Mouse (Mus musculus) heart, embryonic 11.5 days (tissue): ENCODE results near the gene Csmd2. TPM values are rescaled to one million over a fixed set of nuclear protein-coding genes. Genes with fewer than 3 reads are reported as not detected.
"Not testable (repeated sequence)": the region's sequence is repeated elsewhere in the genome, so short reads cannot be mapped to it uniquely, and the experiment has no call there.

Experiments used
- ATAC-seq: fragments of 200-750 bp; cut with Nextera tagmentation; replicated peaks from 2 replicates; pipeline ENCODE4 v1.8.0; 2017; ENCODE audit warnings: moderate library complexity; ENCODE audit not compliant: insufficient number of reproducible peaks, low FRiP score, low TSS enrichment
- H3K27ac ChIP-seq: fragments of 300-500 bp; sonication (generic); 2 replicates; pipeline ENCODE4 v1.5.1; 2014; ENCODE audit warnings: mild to moderate bottlenecking, low read depth, low read length
- H3K27me3 ChIP-seq: fragments of 300-500 bp; sonication (generic); 2 replicates; pipeline ENCODE4 v1.6.1; 2014; ENCODE audit warnings: mild to moderate bottlenecking, low read length, mixed read lengths; ENCODE audit not compliant: control insufficient read depth, insufficient read depth
- H3K36me3 ChIP-seq: fragments of 300-500 bp; sonication (generic); 2 replicates; pipeline ENCODE4 v1.6.1; 2014; ENCODE audit warnings: mild to moderate bottlenecking, low read length, moderate library complexity, mixed read lengths; ENCODE audit not compliant: control insufficient read depth, insufficient read depth
- H3K4me1 ChIP-seq: fragments of 300-500 bp; sonication (generic); 2 replicates; pipeline ENCODE4 v1.6.1; 2014; ENCODE audit warnings: low read length; ENCODE audit not compliant: control insufficient read depth, insufficient read depth
- H3K4me2 ChIP-seq: fragments of 300-500 bp; sonication (generic); 2 replicates; pipeline ENCODE4 v1.6.1; 2014; ENCODE audit warnings: mild to moderate bottlenecking, moderate library complexity
- H3K4me3 ChIP-seq: fragments of 300-500 bp; sonication (generic); 2 replicates; pipeline ENCODE4 v1.5.1; 2014; ENCODE audit warnings: low read depth, low read length
- H3K9ac ChIP-seq: fragments of 300-500 bp; sonication (generic); 2 replicates; pipeline ENCODE4 v1.6.1; 2014; ENCODE audit warnings: mild to moderate bottlenecking, low read depth, low read length, moderate library complexity
- H3K9me3 ChIP-seq: fragments of 300-500 bp; sonication (generic); replicated peaks from 2 replicates; pipeline ENCODE4 v1.6.1; 2016; ENCODE audit warnings: low read length; ENCODE audit not compliant: control insufficient read depth
- WGBS: fragments of 180-500 bp; shearing (Covaris S2); extraction: QIAGEN DNeasy Blood & Tissue Kit; methylation state at CpG from one replicate; pipeline ENCODE4 v1.1.7; 2014; ENCODE audit not compliant: insufficient replicate concordance; 5-methylcytosine and 5-hydroxymethylcytosine counted together
- polyA plus RNA-seq: library from polyadenylated mRNA; unstranded; fragments of >200 nt; fragmentation: Nextera tagmentation; extraction: Ambion mirVana; gene quantifications from 2 replicates; pipeline ENCODE4 v1.2.1, GENCODE M21; 2014

Csmd2 gene
- polyA plus RNA-seq, 1 experiment from 2014 or later, result 0.21 TPM

- H3K9ac ChIP-seq, H3K9me3 ChIP-seq, H3K4me2 ChIP-seq, H3K4me3 ChIP-seq, H3K27me3 ChIP-seq, H3K36me3 ChIP-seq, ATAC-seq, H3K27ac ChIP-seq, H3K4me1 ChIP-seq: not testable (repeated sequence)
- 78% methylated on average over 3 of the region's 3 CpGs for whole genome bisulfite sequencing
Observed at GRCm38 (mm10) chr4:128611726-128612125, 624.1 kb downstream of the Csmd2 start.

- Histone ChIP-seq H3K4me2 (no peak overlapping the region), H3K36me3 (no peaks in the 10 kb centered on the region), H3K27ac (no peak overlapping the region), H3K4me3 (no peak overlapping the region), H3K27me3 (peaks cover 11% of the 10 kb centered on the region; the same call in 1 of the 2 replicates), H3K9me3 (no peaks in the 10 kb centered on the region), H3K4me1 (peaks cover 21% of the 10 kb centered on the region), H3K9ac (no peak overlapping the region)
- ATAC-seq, result no peak
- 21% methylated on average over 8 of the region's 8 CpGs for WGBS
Observed at GRCm38 (mm10) chr4:128613326-128613725, 625.7 kb downstream of the Csmd2 start.

GRCm38 (mm10) chr4:128615761-128616160 lies 628.1 kb downstream of the Csmd2 start:
- Histone ChIP-seq H3K4me3 (no peak overlapping the region), H3K36me3 (no peaks in the 10 kb centered on the region), H3K27me3 (peaks cover 11% of the 10 kb centered on the region; the same call in 1 of the 2 replicates), H3K4me1 (peaks cover 12% of the 10 kb centered on the region), H3K27ac (no peak overlapping the region), H3K4me2 (no peak overlapping the region), H3K9ac (no peak overlapping the region), H3K9me3 (no peaks in the 10 kb centered on the region)
- WGBS, result 81% methylated on average over 14 of the region's 14 CpGs
- no peak for ATAC-seq

Other genes with a start within 250 kb of the Csmd2 start
- not detected in 2 replicates for gene CK137956, start 16.9 kb upstream of the Csmd2 start, polyA plus RNA-seq